Mouse (Mus musculus) G1E (cell line): ENCODE results near the gene Gm813.

Experiments
- CTCF ChIP-seq: IDR thresholded peaks from 2 replicates; pipeline ENCODE4 v1.5.1; 2012; ENCODE audit warnings: low read depth, low read length, inconsistent platforms, mixed read lengths
- GATA1 ChIP-seq: IDR thresholded peaks from 2 replicates; pipeline ENCODE4 v1.6.1; 2012; ENCODE audit warnings: borderline replicate concordance, low read length, inconsistent platforms, mixed read lengths
- GATA2 ChIP-seq: IDR thresholded peaks from 2 replicates; pipeline ENCODE4 v1.6.1; 2012; ENCODE audit warnings: low read depth, low read length, inconsistent platforms, borderline replicate concordance
- TAL1 ChIP-seq: conservative IDR thresholded peaks from 2 replicates; pipeline ENCODE4 v1.6.1; 2012; ENCODE audit warnings: low read depth, low read length, inconsistent platforms, mixed read lengths

- TF ChIP-seq TAL1, result no peak
- no peak for TF ChIP-seq CTCF
- no peak for TF ChIP-seq GATA2
- no peak for TF ChIP-seq GATA1
Measured at GRCm38 (mm10) chr16:58629736-58630135, 13.0 kb upstream of the Gm813 start.
